Mouse (Mus musculus) adrenal gland, postnatal 10 days (tissue): ENCODE measurements around the gene Clk4. TPM values are rescaled to one million over a fixed set of nuclear protein-coding genes. Genes with fewer than 3 reads are reported as not detected.

Experiments
- DNase-seq: peaks from one replicate; pipeline ENCODE4 v3.0.0; 2021; ENCODE audit warnings: mixed read lengths
- total RNA-seq, 2 experiments: library from RNA; stranded (reverse); gene quantifications; 2 replicates each; pipeline ENCODE4 v1.2.3; 2021

Gene Clk4
- total RNA-seq, 2 experiments from 2014 or later, result 61.2 to 87.1 TPM

- DNase-seq, result no peak
Observed at GRCm38 (mm10) chr11:51308306-51308705, 46.8 kb downstream of the Clk4 start.

GRCm38 (mm10) chr11:51311846-51312245 lies 50.3 kb downstream of the Clk4 start:
- DNase-seq, result no peak

GRCm38 (mm10) chr11:51315991-51316810 lies 54.7 kb downstream of the Clk4 start:
- DNase-seq, result no peak

GRCm38 (mm10) chr11:51320609-51321008 lies 59.1 kb downstream of the Clk4 start:
- DNase-seq, result no peak

- peak; percentile 27 for DNase-seq
Observed at GRCm38 (mm10) chr11:51326908-51327307, 65.4 kb downstream of the Clk4 start.

GRCm38 (mm10) chr11:51328387-51328942 lies 66.9 kb downstream of the Clk4 start:
- peak; percentile 58 for DNase-seq

GRCm38 (mm10) chr11:51329837-51330714 lies 68.5 kb downstream of the Clk4 start:
- DNase-seq, result no peak

Other genes with a start within 250 kb of the Clk4 start
- gene Olfr54, start 247.5 kb upstream of the Clk4 start, total RNA-seq, result under 1 TPM; 0.09 to 0.33 TPM
- gene Olfr1375, start 213.6 kb upstream of the Clk4 start, total RNA-seq, result not detected
- 1 to 10 TPM; 4.5 to 5.8 TPM for gene Zfp354a, start 202.5 kb upstream of the Clk4 start, total RNA-seq
- not detected for gene Gm12569, start 41.3 kb upstream of the Clk4 start, total RNA-seq
- under 1 TPM; 0.63 to 0.82 TPM for gene BC049762, start 1.3 kb downstream of the Clk4 start, total RNA-seq
- gene Col23a1, start 28.2 kb downstream of the Clk4 start, total RNA-seq, result 10 to 100 TPM in 1 of 2 experiments, 1 to 10 TPM in 1; 8.6 to 11.0 TPM